Mouse (Mus musculus) midbrain, embryonic 15.5 days (tissue): ENCODE measurements around the gene Prf1. TPM values are rescaled to one million over a fixed set of nuclear protein-coding genes. Genes with fewer than 3 reads are reported as not detected.

Experiments used
- ATAC-seq: fragments of 200-750 bp; cut with Nextera tagmentation; replicated peaks from 2 replicates; pipeline ENCODE4 v1.8.0; 2017; ENCODE audit warnings: moderate TSS enrichment
- H3K27ac ChIP-seq: fragments of 300-500 bp; sonication (generic); 2 replicates; pipeline ENCODE4 v1.5.1; 2015; ENCODE audit warnings: mild to moderate bottlenecking, inconsistent platforms
- H3K27me3 ChIP-seq: fragments of 300-500 bp; sonication (generic); replicated peaks from 2 replicates; pipeline ENCODE4 v1.6.1; 2015; ENCODE audit warnings: inconsistent platforms
- H3K36me3 ChIP-seq: fragments of 300-500 bp; sonication (generic); replicated peaks from 2 replicates; pipeline ENCODE4 v1.6.1; 2015; ENCODE audit warnings: inconsistent platforms
- H3K4me1 ChIP-seq: fragments of 300-500 bp; sonication (generic); 2 replicates; pipeline ENCODE4 v1.6.1; 2015; ENCODE audit warnings: inconsistent platforms
- H3K4me2 ChIP-seq: fragments of 300-500 bp; sonication (generic); 2 replicates; pipeline ENCODE4 v1.6.1; 2015; ENCODE audit warnings: inconsistent platforms, mild to moderate bottlenecking, moderate library complexity
- H3K4me3 ChIP-seq: fragments of 300-500 bp; sonication (generic); 2 replicates; pipeline ENCODE4 v1.5.1; 2015; ENCODE audit warnings: mild to moderate bottlenecking, inconsistent platforms
- H3K9ac ChIP-seq: fragments of 300-500 bp; sonication (generic); 2 replicates; pipeline ENCODE4 v1.6.1; 2015; ENCODE audit warnings: mild to moderate bottlenecking, inconsistent platforms
- H3K9me3 ChIP-seq: fragments of 300-500 bp; sonication (generic); 2 replicates; pipeline ENCODE4 v1.6.1; 2016; ENCODE audit warnings: inconsistent platforms
- WGBS: fragments of 180-500 bp; shearing (Covaris S2); methylation state at CpG from one replicate; pipeline ENCODE4 v1.1.7; 2015; ENCODE audit warnings: mixed read lengths; 5-methylcytosine and 5-hydroxymethylcytosine counted together
- polyA plus RNA-seq: library from polyadenylated mRNA; unstranded; fragments of >200 nt; fragmentation: Nextera tagmentation; extraction: Ambion mirVana; gene quantifications from 2 replicates; pipeline ENCODE4 v1.2.1, GENCODE M21; 2015

The Prf1 gene
- polyA plus RNA-seq, 1 experiment from 2014 or later: 0.06 TPM

DNA sequence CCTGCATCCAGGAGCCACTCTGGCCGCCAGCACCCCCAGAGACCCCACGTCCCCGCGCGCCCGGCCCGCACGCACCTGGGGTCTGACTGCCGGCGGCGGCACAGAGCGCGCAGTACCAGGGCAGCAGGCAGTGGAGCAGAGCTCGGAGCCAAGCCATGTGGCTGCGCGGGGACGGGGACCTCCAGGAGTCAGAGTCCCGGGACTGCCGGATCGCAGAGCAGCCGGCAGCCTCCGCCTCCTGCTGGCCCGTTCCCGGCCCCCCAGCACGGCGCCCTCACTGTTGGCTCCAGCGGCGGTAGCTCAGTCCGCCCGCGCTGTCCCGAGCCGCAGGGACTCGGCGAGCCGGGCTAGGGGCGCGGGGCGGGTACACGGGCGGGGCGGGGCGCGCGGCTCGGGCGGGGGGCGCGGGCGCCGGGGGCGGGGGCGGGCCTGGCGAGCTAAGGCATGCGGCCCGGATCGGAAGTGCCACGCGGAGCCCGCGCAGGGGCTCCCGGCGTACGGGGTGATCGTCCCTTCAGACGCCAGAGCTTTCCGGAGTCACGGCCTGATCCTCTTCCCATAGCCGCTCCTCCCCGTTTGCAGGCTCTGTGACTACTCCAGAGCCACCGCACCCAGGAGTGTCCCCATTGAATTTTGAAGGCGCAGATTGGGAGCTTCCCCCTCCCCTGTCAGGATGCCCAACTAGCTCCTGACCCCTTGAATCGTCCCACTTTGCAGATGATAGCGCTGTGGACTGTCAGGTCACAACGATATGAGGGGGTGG lies 24.4 kb upstream of the Prf1 start, which contains the start of gene Adamts14:
Adamts14 (minus strand) TSS at position 358 of the 763 bp plus-strand sequence.
- Histone ChIP-seq H3K4me2 (peak within 1 kb of the TSS; percentile 99), H3K4me3 (peak within 1 kb of the TSS; percentile 51), H3K4me1 (peaks cover 10% of the 10 kb centered on the region), H3K27ac (no peak within 1 kb of the TSS), H3K36me3 (no peaks in the 10 kb centered on the region), H3K27me3 (peaks cover 22% of the 10 kb centered on the region), H3K9me3 (no peaks in the 10 kb centered on the region), H3K9ac (peak within 1 kb of the TSS; percentile 46)
- 1% methylated on average over 64 of the region's 75 CpGs for WGBS
- peak; percentile 59 for ATAC-seq

DNA sequence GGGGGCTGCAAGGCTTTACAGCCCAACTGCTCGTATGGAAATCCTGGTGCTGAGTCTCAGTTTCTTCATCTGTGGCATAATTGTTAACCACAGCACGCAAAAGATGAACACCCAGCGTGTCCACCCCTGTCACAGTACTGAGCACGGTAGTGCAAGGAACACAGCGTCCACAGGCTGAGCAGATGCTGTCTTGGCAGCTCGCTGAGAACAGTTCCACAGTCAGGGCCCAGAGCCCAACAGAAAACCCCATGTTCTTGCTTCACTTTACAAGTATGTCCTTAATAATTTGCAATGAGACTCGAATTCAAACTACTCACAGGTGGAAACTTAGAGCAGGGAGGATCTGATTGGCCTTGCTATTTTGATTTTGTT lies 23.8 kb upstream of the Prf1 start:
- Histone ChIP-seq H3K36me3 (no peaks in the 10 kb centered on the region), H3K9me3 (no peaks in the 10 kb centered on the region), H3K9ac (peak overlapping the region; percentile 46; the same call in 1 of the 2 replicates), H3K4me1 (peaks cover 10% of the 10 kb centered on the region), H3K27ac (no peak overlapping the region), H3K4me3 (peak overlapping the region; percentile 51), H3K4me2 (peak overlapping the region; percentile 99), H3K27me3 (peaks cover 22% of the 10 kb centered on the region)
- WGBS: 38% methylated on average over 7 of the region's 7 CpGs
- ATAC-seq: no peak

GRCm38 (mm10) chr10:61274532-61274931 lies 23.1 kb upstream of the Prf1 start:
- no peaks in the 10 kb centered on the region for H3K36me3 ChIP-seq
- H3K4me2 ChIP-seq: no peak overlapping the region
- no peaks in the 10 kb centered on the region for H3K9me3 ChIP-seq
- no peak overlapping the region for H3K9ac ChIP-seq
- peaks cover 22% of the 10 kb centered on the region for H3K27me3 ChIP-seq
- ATAC-seq: no peak
- peaks cover 10% of the 10 kb centered on the region for H3K4me1 ChIP-seq
- WGBS: 66% methylated on average over 2 of the region's 2 CpGs
- no peak overlapping the region for H3K4me3 ChIP-seq
- H3K27ac ChIP-seq: no peak overlapping the region

- H3K4me3 ChIP-seq: no peak overlapping the region
- WGBS: under 1% methylated on average over 5 of the region's 5 CpGs
- peaks cover 22% of the 10 kb centered on the region for H3K27me3 ChIP-seq
- no peaks in the 10 kb centered on the region for H3K36me3 ChIP-seq
- H3K27ac ChIP-seq: no peak overlapping the region
- peak; percentile 58 for ATAC-seq
- no peak overlapping the region for H3K9ac ChIP-seq
- no peaks in the 10 kb centered on the region for H3K9me3 ChIP-seq
- peaks cover 10% of the 10 kb centered on the region for H3K4me1 ChIP-seq
- no peak overlapping the region for H3K4me2 ChIP-seq
Measured at GRCm38 (mm10) chr10:61275669-61276110, 21.9 kb upstream of the Prf1 start.

GRCm38 (mm10) chr10:61277051-61277450 lies 20.6 kb upstream of the Prf1 start:
- WGBS: 93% methylated on average over 6 of the region's 6 CpGs
- H3K27ac ChIP-seq: no peak overlapping the region
- H3K4me1 ChIP-seq: peaks cover 10% of the 10 kb centered on the region
- no peak overlapping the region for H3K9ac ChIP-seq
- H3K36me3 ChIP-seq: no peaks in the 10 kb centered on the region
- H3K4me3 ChIP-seq: no peak overlapping the region
- ATAC-seq: no peak
- peaks cover 18% of the 10 kb centered on the region for H3K27me3 ChIP-seq
- no peaks in the 10 kb centered on the region for H3K9me3 ChIP-seq
- no peak overlapping the region for H3K4me2 ChIP-seq

DNA sequence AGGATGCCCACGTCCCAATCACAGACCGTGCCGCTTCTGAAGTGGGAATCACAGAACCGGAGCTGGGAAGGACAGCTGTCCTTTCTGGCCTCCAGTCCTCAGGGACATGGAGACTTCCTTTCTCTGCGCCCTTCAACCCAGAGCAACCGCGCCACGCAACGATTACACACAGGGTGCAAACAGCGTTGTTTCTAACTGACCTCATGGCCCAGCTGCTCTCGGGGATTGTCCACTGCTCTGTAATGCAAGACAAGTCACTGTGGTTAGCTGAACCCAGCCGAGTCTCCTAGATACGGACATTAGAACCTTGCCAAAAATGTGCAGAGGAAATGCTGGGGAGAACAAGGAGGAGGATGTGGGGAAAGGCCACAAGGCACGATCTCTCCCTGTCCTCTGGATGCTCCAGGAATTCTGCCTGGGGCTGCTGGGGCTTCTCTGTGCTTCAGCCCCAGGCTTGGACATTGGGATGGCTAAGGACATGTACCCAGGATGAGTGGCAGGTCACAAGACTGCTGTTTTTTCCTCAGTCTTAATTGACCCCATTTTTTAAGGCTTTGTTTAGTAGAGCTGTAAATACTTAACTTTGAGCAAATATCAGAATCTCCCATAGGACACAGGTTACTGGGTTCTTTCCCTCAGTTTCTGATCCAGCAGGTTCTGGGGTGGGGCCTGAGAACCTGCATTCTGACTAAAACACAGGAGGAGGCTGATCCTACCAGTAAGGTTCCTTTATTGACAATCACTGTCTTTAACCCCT lies 19.5 kb upstream of the Prf1 start:
- H3K4me1 ChIP-seq: peaks cover 6% of the 10 kb centered on the region; the same call in 1 of the 2 replicates
- no peak overlapping the region for H3K4me2 ChIP-seq
- 65% methylated on average over 14 of the region's 14 CpGs for WGBS
- 0 out of 2 replicates have a peak, but pooled peaks cover 10% of the 10 kb centered on the region for H3K27me3 ChIP-seq
- H3K27ac ChIP-seq: no peak overlapping the region
- no peaks in the 10 kb centered on the region for H3K36me3 ChIP-seq
- no peak overlapping the region for H3K4me3 ChIP-seq
- H3K9ac ChIP-seq: no peak overlapping the region
- no peaks in the 10 kb centered on the region for H3K9me3 ChIP-seq
- no peak for ATAC-seq

- Histone ChIP-seq H3K36me3 (no peaks in the 10 kb centered on the region), H3K27ac (no peak overlapping the region), H3K4me3 (no peak overlapping the region), H3K4me1 (no peaks in the 10 kb centered on the region), H3K4me2 (no peak overlapping the region), H3K9me3 (no peaks in the 10 kb centered on the region), H3K9ac (no peak overlapping the region), H3K27me3 (no peaks in the 10 kb centered on the region)
- ATAC-seq: no peak
- 82% methylated on average over 5 of the region's 5 CpGs for WGBS
Measured at GRCm38 (mm10) chr10:61281115-61281514, 16.5 kb upstream of the Prf1 start.

GRCm38 (mm10) chr10:61284309-61284708 lies 13.3 kb upstream of the Prf1 start:
- Histone ChIP-seq H3K4me1 (no peaks in the 10 kb centered on the region), H3K36me3 (no peaks in the 10 kb centered on the region), H3K9ac (no peak overlapping the region), H3K27me3 (no peaks in the 10 kb centered on the region), H3K9me3 (no peaks in the 10 kb centered on the region), H3K27ac (no peak overlapping the region), H3K4me3 (no peak overlapping the region), H3K4me2 (no peak overlapping the region)
- ATAC-seq: no peak
- 84% methylated on average over 4 of the region's 4 CpGs for WGBS

GRCm38 (mm10) chr10:61285271-61285670 lies 12.4 kb upstream of the Prf1 start:
- H3K27ac ChIP-seq: no peak overlapping the region

GRCm38 (mm10) chr10:61286246-61286645 lies 11.4 kb upstream of the Prf1 start:
- H3K27me3 ChIP-seq: no peaks in the 10 kb centered on the region
- 57% methylated on average over 7 of the region's 7 CpGs for WGBS
- H3K4me2 ChIP-seq: no peak overlapping the region
- ATAC-seq: no peak
- no peaks in the 10 kb centered on the region for H3K4me1 ChIP-seq
- H3K4me3 ChIP-seq: no peak overlapping the region
- H3K9me3 ChIP-seq: no peaks in the 10 kb centered on the region
- H3K36me3 ChIP-seq: no peaks in the 10 kb centered on the region
- no peak overlapping the region for H3K9ac ChIP-seq
- H3K27ac ChIP-seq: no peak overlapping the region

More at GRCm38 (mm10) chr10:61285271-61285670, 12.4 kb upstream of the Prf1 start:
- Histone ChIP-seq H3K36me3 (no peaks in the 10 kb centered on the region), H3K9ac (no peak overlapping the region), H3K4me2 (no peak overlapping the region), H3K4me3 (no peak overlapping the region), H3K27me3 (no peaks in the 10 kb centered on the region), H3K4me1 (no peaks in the 10 kb centered on the region), H3K9me3 (no peaks in the 10 kb centered on the region)
- WGBS: 77% methylated on average over 11 of the region's 11 CpGs
- no peak for ATAC-seq

GRCm38 (mm10) chr10:61290016-61290415 lies 7.6 kb upstream of the Prf1 start:
- H3K4me1 ChIP-seq: no peaks in the 10 kb centered on the region
- H3K4me3 ChIP-seq: no peak overlapping the region
- H3K4me2 ChIP-seq: no peak overlapping the region
- H3K27me3 ChIP-seq: no peaks in the 10 kb centered on the region
- no peaks in the 10 kb centered on the region for H3K9me3 ChIP-seq
- WGBS: 78% methylated on average over 2 of the region's 2 CpGs
- no peaks in the 10 kb centered on the region for H3K36me3 ChIP-seq
- no peak overlapping the region for H3K9ac ChIP-seq
- ATAC-seq: no peak
- H3K27ac ChIP-seq: no peak overlapping the region

- 28% methylated on average over 2 of the region's 2 CpGs for WGBS
- Histone ChIP-seq H3K4me3 (no peak overlapping the region), H3K9me3 (no peaks in the 10 kb centered on the region), H3K9ac (no peak overlapping the region), H3K36me3 (no peaks in the 10 kb centered on the region), H3K27ac (no peak overlapping the region), H3K4me1 (no peaks in the 10 kb centered on the region), H3K27me3 (no peaks in the 10 kb centered on the region), H3K4me2 (no peak overlapping the region)
- no peak for ATAC-seq
Measured at GRCm38 (mm10) chr10:61290479-61290878, 7.2 kb upstream of the Prf1 start.
